Mouse (Mus musculus): ENCODE data around the gene Ptov1. TPM values are rescaled to one million over a fixed set of nuclear protein-coding genes. Genes with fewer than 3 reads are reported as not detected.
"Not testable (repeated sequence)": the region's sequence is repeated elsewhere in the genome, so short reads cannot be mapped to it uniquely, and the experiment has no call there.

The Ptov1 gene
- polyA plus RNA-seq, 1 experiment from 2014 or later = 458 TPM

GRCm38 (mm10) chr7:44871774-44872173 lies 2.2 kb upstream of the Ptov1 start:
- H3K36me3 ChIP-seq (ENCODE audit: control insufficient read depth, insufficient read depth, low read length) = peaks cover 18% of the 10 kb centered on the region
- H3K27me3 ChIP-seq (replicated peaks; ENCODE audit: control insufficient read depth, insufficient read depth, low read length); H3K27ac ChIP-seq (ENCODE audit: low read depth, low read length); H3K4me3 ChIP-seq (ENCODE audit: low read depth, low read length); H3K9me3 ChIP-seq (replicated peaks; ENCODE audit: control insufficient read depth, low read length); DNase-seq (ENCODE audit: low spot score); H3K9ac ChIP-seq (ENCODE audit: low read length); ATAC-seq; H3K4me2 ChIP-seq (ENCODE audit: low read length): not testable (repeated sequence)
- 95% methylated on average over 2 of the region's 2 CpGs for WGBS
- H3K4me1 ChIP-seq (ENCODE audit: control insufficient read depth, insufficient read depth, low read length) = peaks cover 21% of the 10 kb centered on the region

- DNase-seq (ENCODE audit: low spot score) (no peak), ATAC-seq (no peak)
- Histone ChIP-seq H3K9ac (ENCODE audit: low read length) (no peak overlapping the region), H3K4me1 (ENCODE audit: control insufficient read depth, insufficient read depth, low read length) (peaks cover 27% of the 10 kb centered on the region), H3K27me3 (replicated peaks; ENCODE audit: control insufficient read depth, insufficient read depth, low read length) (no peaks in the 10 kb centered on the region), H3K4me3 (ENCODE audit: low read depth, low read length) (no peak overlapping the region), H3K36me3 (ENCODE audit: control insufficient read depth, insufficient read depth, low read length) (peaks cover 18% of the 10 kb centered on the region), H3K4me2 (ENCODE audit: low read length) (no peak overlapping the region), H3K27ac (ENCODE audit: low read depth, low read length) (no peak overlapping the region), H3K9me3 (replicated peaks; ENCODE audit: control insufficient read depth, low read length) (no peaks in the 10 kb centered on the region)
- 38% methylated on average over 1 of the region's 1 CpGs for WGBS
Observed at GRCm38 (mm10) chr7:44871181-44871580, 1.6 kb upstream of the Ptov1 start.

- H3K36me3 ChIP-seq (ENCODE audit: control insufficient read depth, insufficient read depth, low read length) = peaks cover 18% of the 10 kb centered on the region
- peak overlapping the region; percentile 100; the same call in 1 of the 2 replicates for H3K27ac ChIP-seq (ENCODE audit: low read depth, low read length)
- no peaks in the 10 kb centered on the region for H3K9me3 ChIP-seq (replicated peaks; ENCODE audit: control insufficient read depth, low read length)
- DNase-seq (ENCODE audit: low spot score) (no peak), ATAC-seq (no peak)
- peaks cover 32% of the 10 kb centered on the region for H3K4me1 ChIP-seq (ENCODE audit: control insufficient read depth, insufficient read depth, low read length)
- no peaks in the 10 kb centered on the region for H3K27me3 ChIP-seq (replicated peaks; ENCODE audit: control insufficient read depth, insufficient read depth, low read length)
- WGBS = 71% methylated on average over 6 of the region's 6 CpGs
- H3K4me3 ChIP-seq (ENCODE audit: low read depth, low read length) = peak overlapping the region; percentile 98; the same call in 1 of the 2 replicates
- H3K4me2 ChIP-seq (ENCODE audit: low read length) = peak overlapping the region; percentile 98
- peak overlapping the region; percentile 100; the same call in 1 of the 2 replicates for H3K9ac ChIP-seq (ENCODE audit: low read length)
Observed at GRCm38 (mm10) chr7:44870614-44871013, 1.0 kb upstream of the Ptov1 start.

GRCm38 (mm10) chr7:44868919-44869696 lies 480 bp downstream of the Ptov1 start:
- peak overlapping the region; percentile 100 for H3K27ac ChIP-seq (ENCODE audit: low read depth, low read length)
- H3K27me3 ChIP-seq (replicated peaks; ENCODE audit: control insufficient read depth, insufficient read depth, low read length) = no peaks in the 10 kb centered on the region
- H3K9me3 ChIP-seq (replicated peaks; ENCODE audit: control insufficient read depth, low read length) = no peaks in the 10 kb centered on the region
- peak; percentile 67 for DNase-seq (ENCODE audit: low spot score)
- H3K4me3 ChIP-seq (ENCODE audit: low read depth, low read length) = peak overlapping the region; percentile 98
- peak overlapping the region; percentile 98 for H3K4me2 ChIP-seq (ENCODE audit: low read length)
- under 1% methylated on average over 72 of the region's 108 CpGs for WGBS
- peak overlapping the region; percentile 100 for H3K9ac ChIP-seq (ENCODE audit: low read length)
- peaks cover 30% of the 10 kb centered on the region for H3K36me3 ChIP-seq (ENCODE audit: control insufficient read depth, insufficient read depth, low read length)
- H3K4me1 ChIP-seq (ENCODE audit: control insufficient read depth, insufficient read depth, low read length) = peaks cover 33% of the 10 kb centered on the region
- peak; percentile 47 for ATAC-seq

- DNase-seq (ENCODE audit: low spot score) = no peak
- peaks cover 33% of the 10 kb centered on the region for H3K4me1 ChIP-seq (ENCODE audit: control insufficient read depth, insufficient read depth, low read length)
- H3K9ac ChIP-seq (ENCODE audit: low read length) = peak overlapping the region; percentile 100
- no peak for ATAC-seq
- peak overlapping the region; percentile 100; the same call in 1 of the 2 replicates for H3K27ac ChIP-seq (ENCODE audit: low read depth, low read length)
- peak overlapping the region; percentile 98 for H3K4me2 ChIP-seq (ENCODE audit: low read length)
- H3K4me3 ChIP-seq (ENCODE audit: low read depth, low read length) = peak overlapping the region; percentile 98
- WGBS = 4% methylated on average over 16 of the region's 16 CpGs
- H3K36me3 ChIP-seq (ENCODE audit: control insufficient read depth, insufficient read depth, low read length) = peaks cover 37% of the 10 kb centered on the region
- H3K9me3 ChIP-seq (replicated peaks; ENCODE audit: control insufficient read depth, low read length) = no peaks in the 10 kb centered on the region
- H3K27me3 ChIP-seq (replicated peaks; ENCODE audit: control insufficient read depth, insufficient read depth, low read length) = no peaks in the 10 kb centered on the region
Observed at GRCm38 (mm10) chr7:44868465-44868864, 1.1 kb downstream of the Ptov1 start.

GRCm38 (mm10) chr7:44867802-44868201 lies 1.8 kb downstream of the Ptov1 start:
- ATAC-seq (no peak), DNase-seq (ENCODE audit: low spot score) (no peak)
- peak overlapping the region; percentile 98 for H3K4me2 ChIP-seq (ENCODE audit: low read length)
- no peak overlapping the region for H3K27ac ChIP-seq (ENCODE audit: low read depth, low read length)
- WGBS = 48% methylated on average over 9 of the region's 9 CpGs
- H3K36me3 ChIP-seq (ENCODE audit: control insufficient read depth, insufficient read depth, low read length) = peaks cover 43% of the 10 kb centered on the region
- H3K4me1 ChIP-seq (ENCODE audit: control insufficient read depth, insufficient read depth, low read length) = peaks cover 33% of the 10 kb centered on the region
- H3K9me3 ChIP-seq (replicated peaks; ENCODE audit: control insufficient read depth, low read length) = no peaks in the 10 kb centered on the region
- H3K27me3 ChIP-seq (replicated peaks; ENCODE audit: control insufficient read depth, insufficient read depth, low read length) = no peaks in the 10 kb centered on the region
- peak overlapping the region; percentile 100 for H3K9ac ChIP-seq (ENCODE audit: low read length)
- peak overlapping the region; percentile 98 for H3K4me3 ChIP-seq (ENCODE audit: low read depth, low read length)

GRCm38 (mm10) chr7:44867010-44867702 lies 2.4 kb downstream of the Ptov1 start:
- ATAC-seq = no peak
- Histone ChIP-seq H3K27ac (ENCODE audit: low read depth, low read length) (no peak overlapping the region), H3K9ac (ENCODE audit: low read length) (peak overlapping the region; percentile 100), H3K27me3 (replicated peaks; ENCODE audit: control insufficient read depth, insufficient read depth, low read length) (no peaks in the 10 kb centered on the region), H3K4me3 (ENCODE audit: low read depth, low read length) (peak overlapping the region; percentile 98), H3K9me3 (replicated peaks; ENCODE audit: control insufficient read depth, low read length) (no peaks in the 10 kb centered on the region), H3K4me1 (ENCODE audit: control insufficient read depth, insufficient read depth, low read length) (peaks cover 33% of the 10 kb centered on the region), H3K4me2 (ENCODE audit: low read length) (peak overlapping the region; percentile 98), H3K36me3 (ENCODE audit: control insufficient read depth, insufficient read depth, low read length) (peaks cover 50% of the 10 kb centered on the region)
- WGBS = 76% methylated on average over 19 of the region's 19 CpGs
- no peak for DNase-seq (ENCODE audit: low spot score)

- H3K36me3 ChIP-seq (ENCODE audit: control insufficient read depth, insufficient read depth, low read length) = peaks cover 57% of the 10 kb centered on the region
- 51% methylated on average over 15 of the region's 15 CpGs for WGBS
- no peaks in the 10 kb centered on the region for H3K9me3 ChIP-seq (replicated peaks; ENCODE audit: control insufficient read depth, low read length)
- H3K4me3 ChIP-seq (ENCODE audit: low read depth, low read length) = peak overlapping the region; percentile 98; the same call in 1 of the 2 replicates
- H3K4me2 ChIP-seq (ENCODE audit: low read length) = peak overlapping the region; percentile 98
- ATAC-seq (no peak), DNase-seq (ENCODE audit: low spot score) (peak; percentile 47)
- H3K27ac ChIP-seq (ENCODE audit: low read depth, low read length) = peak overlapping the region; percentile 52; the same call in 1 of the 2 replicates
- H3K9ac ChIP-seq (ENCODE audit: low read length) = peak overlapping the region; percentile 100
- H3K27me3 ChIP-seq (replicated peaks; ENCODE audit: control insufficient read depth, insufficient read depth, low read length) = no peaks in the 10 kb centered on the region
- peaks cover 33% of the 10 kb centered on the region for H3K4me1 ChIP-seq (ENCODE audit: control insufficient read depth, insufficient read depth, low read length)
Observed at GRCm38 (mm10) chr7:44866276-44867009, 3.1 kb downstream of the Ptov1 start.
